In genomic region chr11:68432361-68433021, GRCm38 (mm10) we compare ENCODE assay signal across 10 mouse cellular contexts. TPM values are rescaled to one million over a fixed set of nuclear protein-coding genes. Genes with fewer than 3 reads are reported as not detected.
DNase-seq lines count a peak whose midpoint lies in the region; ATAC-seq and TF ChIP-seq lines count a peak whose summit lies in the region.
"Had no signal": no experiment of that assay in that cellular context is flagged by ENCODE, and none has a peak within 500 bp of the region (broad histone marks: within the 10 kb centered on the region; RNA-seq: fewer than 3 reads in every experiment).

No protein-coding gene starts in this region.

- no peaks in the 10 kb centered on the region for H3K9me3 ChIP-seq in heart, embryonic 14.5 days (ENCODE audit: control insufficient read depth, low read length)
- H3K9me3 ChIP-seq in hindbrain, embryonic 15.5 days = no peaks in the 10 kb centered on the region
- H3K9me3 ChIP-seq in midbrain, embryonic 13.5 days = no peaks in the 10 kb centered on the region
- H3K9me3 ChIP-seq: G1E had no signal

- CTCF ChIA-PET in Patski (lab: Charles Lee) = interaction anchor here (0.9 to 2.4 kb wide), 6 partner anchors 24 to 116 kb away, joined by 3 to 11 read pairs (median 6); no protein-coding TSS in a partner anchor

- POLR2A ChIA-PET in Patski (lab: Charles Lee) = interaction anchor here (0.7 kb wide), 1 partner anchor 25 kb away, joined by 6 read pairs; no protein-coding TSS in a partner anchor

- H3K27ac ChIP-seq in heart, embryonic 14.5 days (replicated peaks in 1 of 2; ENCODE audit: control insufficient read depth in 1 of 2, insufficient read depth in 1 of 2, low read depth in 2 of 2, low read length in 2 of 2) = no peak overlapping the region
- H3K27ac ChIP-seq in hindbrain, embryonic 15.5 days (replicated peaks) = no peak overlapping the region
- no peak overlapping the region for H3K27ac ChIP-seq in midbrain, embryonic 13.5 days

- peaks cover 0 to 2% of the 10 kb centered on the region in 2 experiments; a peak in 1 of 4 replicates for H3K4me1 ChIP-seq in heart, embryonic 14.5 days (ENCODE audit: control insufficient read depth in 2 of 2, insufficient read depth in 2 of 2, low read length in 2 of 2)
- peaks cover 6% of the 10 kb centered on the region; the same call in 1 of the 2 replicates for H3K4me1 ChIP-seq in hindbrain, embryonic 15.5 days (replicated peaks)
- H3K4me1 ChIP-seq in midbrain, embryonic 13.5 days (replicated peaks) = peaks cover 12% of the 10 kb centered on the region

- H3K9ac ChIP-seq in heart, embryonic 14.5 days (ENCODE audit: low read length) = no peak overlapping the region; the same call in 1 of the 2 replicates
- no peak overlapping the region for H3K9ac ChIP-seq in hindbrain, embryonic 15.5 days
- no peak overlapping the region for H3K9ac ChIP-seq in midbrain, embryonic 13.5 days (replicated peaks)

- ATAC-seq in heart, embryonic 14.5 days (ENCODE audit: insufficient number of reproducible peaks, insufficient read depth, low FRiP score, low read depth) = no peak; the same call in 1 of the 2 replicates
- ATAC-seq in Patski = peak; percentile 6
- ATAC-seq in hindbrain, embryonic 15.5 days (ENCODE audit: low FRiP score, low read depth) = no peak; the same call in 1 of the 2 replicates
- no peak for ATAC-seq in midbrain, embryonic 13.5 days

- peak overlapping the region; percentile 64 for H3K4me2 ChIP-seq in heart, embryonic 14.5 days (ENCODE audit: low read length)
- H3K4me2 ChIP-seq in hindbrain, embryonic 15.5 days = peak overlapping the region; percentile 58
- H3K4me2 ChIP-seq in midbrain, embryonic 13.5 days (replicated peaks) = peak overlapping the region; percentile 57

- in situ Hi-C loops in Patski (cut with MboI; ENCODE audit: low pct_unique_long_range_greater_than_20kb) = no loop called here

- no peak for DNase-seq in heart, adult 18-20 months
- no peak for DNase-seq in Patski (ENCODE audit: low read depth, low spot score)
- DNase-seq in frontal cortex, postnatal 10 days (ENCODE audit: low spot score in 2 of 2) = no peak
- DNase-seq in cerebellum, postnatal 25 days = no peak
- DNase-seq in ovary, postnatal 10 days (ENCODE audit: low spot score) = no peak

- H3K36me3 ChIP-seq in heart, embryonic 14.5 days (ENCODE audit: control insufficient read depth, insufficient read depth, low read length) = no peaks in the 10 kb centered on the region
- H3K36me3 ChIP-seq in hindbrain, embryonic 15.5 days = no peaks in the 10 kb centered on the region
- H3K36me3 ChIP-seq in midbrain, embryonic 13.5 days = no peaks in the 10 kb centered on the region
- H3K36me3 ChIP-seq: G1E had no signal

- TF ChIP-seq CTCF in Patski (IDR thresholded peaks at IDR 0.05) = no peak

- WGBS in heart, embryonic 14.5 days = 29% methylated on average over 23 of the region's 23 CpGs
- WGBS in hindbrain, embryonic 15.5 days = 31% methylated on average over 23 of the region's 23 CpGs
- 36% methylated on average over 23 of the region's 23 CpGs for WGBS in midbrain, embryonic 13.5 days

- H3K4me3 ChIP-seq in heart, embryonic 14.5 days (ENCODE audit: control insufficient read depth in 1 of 2, insufficient read depth in 1 of 2, low read depth in 1 of 2, low read length in 2 of 2) = peak overlapping the region; percentile 42 to 46
- H3K4me3 ChIP-seq in hindbrain, embryonic 15.5 days = peak overlapping the region; percentile 39
- H3K4me3 ChIP-seq in midbrain, embryonic 13.5 days (replicated peaks) = peak overlapping the region; percentile 39

- peaks cover 19% of the 10 kb centered on the region; the same call in 1 of the 2 replicates for H3K27me3 ChIP-seq in heart, embryonic 14.5 days (ENCODE audit: control insufficient read depth, insufficient read depth, low read length)
- no peaks in the 10 kb centered on the region for H3K27me3 ChIP-seq in Patski
- H3K27me3 ChIP-seq in hindbrain, embryonic 15.5 days = peaks cover 4% of the 10 kb centered on the region; the same call in 1 of the 2 replicates
- H3K27me3 ChIP-seq in midbrain, embryonic 13.5 days = peaks cover 28% of the 10 kb centered on the region

RNA-seq across cellular contexts. Expression of gene Pik3r5, which starts 0.6 kb away (rescaled TPM):
- 0.65 and 1.0 TPM in 2 replicates for polyA plus RNA-seq in heart, embryonic 14.5 days (2014; fragmentation: Nextera tagmentation; extraction: Ambion mirVana)
- total RNA-seq in heart, adult 18-20 months (2021) = 1 to 10 TPM; 1.1 to 1.9 TPM
- 5.7 TPM for polyA plus RNA-seq in Patski (2021)
- polyA plus RNA-seq in hindbrain, embryonic 15.5 days (2015; fragmentation: Nextera tagmentation; extraction: Ambion mirVana) = 0.30 and 0.47 TPM in 2 replicates
- 0.24 and 0.50 TPM in 2 replicates for polyA plus RNA-seq in midbrain, embryonic 13.5 days (2015; fragmentation: Nextera tagmentation; extraction: Ambion mirVana)

RNA-seq across cellular contexts. Expression of gene Ntn1, which starts 31.9 kb away (rescaled TPM):
- polyA plus RNA-seq in heart, embryonic 14.5 days (2014; fragmentation: Nextera tagmentation; extraction: Ambion mirVana) = 10.6 and 11.5 TPM in 2 replicates
- 10 to 100 TPM; 72.7 to 76.0 TPM for total RNA-seq in heart, adult 18-20 months (2021)
- polyA plus RNA-seq in Patski (2021) = 67.1 TPM
- 22.0 and 24.8 TPM in 2 replicates for polyA plus RNA-seq in hindbrain, embryonic 15.5 days (2015; fragmentation: Nextera tagmentation; extraction: Ambion mirVana)
- 17.3 and 31.0 TPM in 2 replicates for polyA plus RNA-seq in midbrain, embryonic 13.5 days (2015; fragmentation: Nextera tagmentation; extraction: Ambion mirVana)
- total RNA-seq: neutrophil, adult 5-6 weeks had no signal
- polyA plus RNA-seq: G1E had no signal
